Mouse (Mus musculus) spleen, adult 12 weeks (tissue): Measurements from ENCODE around the gene Osr1.

ENCODE experiments used
- DNase-seq: peaks from one replicate; pipeline ENCODE4 v3.0.0; 2022; ENCODE audit warnings: low spot score

The Osr1 gene

DNA sequence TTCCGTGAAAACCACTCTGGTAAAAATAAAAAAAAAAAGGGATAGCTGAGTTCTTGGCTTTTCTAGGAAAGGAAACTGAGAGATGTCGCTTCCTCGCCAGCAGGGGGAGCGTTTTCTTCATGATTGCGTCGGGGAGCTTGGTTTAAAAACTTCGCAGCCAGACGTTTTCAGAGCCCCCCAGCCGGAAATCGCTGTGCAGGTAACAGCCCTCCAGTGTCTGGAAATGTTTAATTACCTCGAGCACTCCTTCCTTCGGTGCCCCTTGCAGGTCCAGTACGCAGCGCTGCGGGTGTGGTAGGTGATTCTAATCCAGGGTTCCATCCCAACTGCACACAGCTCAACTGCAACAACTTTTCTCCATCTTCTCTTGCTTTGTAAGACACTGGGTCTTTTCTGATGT lies at the start of gene Osr1:
Gene Osr1 (plus strand): TSS at position 146 of the 400 bp plus-strand sequence.
- no peak for DNase-seq

DNA sequence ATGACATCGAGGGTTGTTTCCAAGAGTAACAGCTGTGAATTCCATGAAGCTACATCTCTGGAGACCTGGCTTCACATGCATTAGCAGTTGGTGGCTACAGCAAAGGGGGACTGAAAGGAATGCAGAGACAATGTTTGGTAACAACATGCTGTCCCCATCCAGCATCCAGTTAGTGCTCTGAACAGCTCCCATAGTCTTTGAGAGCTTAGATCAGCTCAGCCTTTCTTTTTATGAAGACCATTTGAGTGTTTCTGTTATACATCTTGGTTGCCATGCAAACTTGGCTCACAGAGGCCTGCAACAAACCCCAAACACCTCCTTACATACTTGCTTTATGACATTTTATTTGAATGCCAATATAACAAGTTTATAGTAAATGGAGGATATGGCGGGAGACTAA lies 19.6 kb upstream of the Osr1 start:
- no peak for DNase-seq

DNA sequence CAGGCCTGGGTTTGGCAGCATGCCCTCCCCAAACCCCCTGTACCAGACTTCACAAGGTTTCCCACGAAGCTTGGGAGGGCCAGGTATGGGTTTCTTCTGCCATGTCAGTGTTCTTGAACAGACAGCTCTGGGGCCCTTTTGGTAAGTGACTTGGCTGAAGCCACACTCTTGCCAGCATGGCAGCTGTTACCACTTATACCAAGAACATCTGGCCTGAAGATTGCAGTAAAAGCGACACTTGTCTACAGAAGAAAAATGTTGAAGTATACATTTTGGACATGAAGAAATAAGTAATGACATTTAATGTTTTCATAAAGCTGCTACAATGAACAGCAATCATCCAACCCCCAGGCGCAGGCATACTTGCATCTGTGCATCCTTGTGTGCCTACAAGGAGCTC lies 5.0 kb upstream of the Osr1 start:
- no peak for DNase-seq

DNA sequence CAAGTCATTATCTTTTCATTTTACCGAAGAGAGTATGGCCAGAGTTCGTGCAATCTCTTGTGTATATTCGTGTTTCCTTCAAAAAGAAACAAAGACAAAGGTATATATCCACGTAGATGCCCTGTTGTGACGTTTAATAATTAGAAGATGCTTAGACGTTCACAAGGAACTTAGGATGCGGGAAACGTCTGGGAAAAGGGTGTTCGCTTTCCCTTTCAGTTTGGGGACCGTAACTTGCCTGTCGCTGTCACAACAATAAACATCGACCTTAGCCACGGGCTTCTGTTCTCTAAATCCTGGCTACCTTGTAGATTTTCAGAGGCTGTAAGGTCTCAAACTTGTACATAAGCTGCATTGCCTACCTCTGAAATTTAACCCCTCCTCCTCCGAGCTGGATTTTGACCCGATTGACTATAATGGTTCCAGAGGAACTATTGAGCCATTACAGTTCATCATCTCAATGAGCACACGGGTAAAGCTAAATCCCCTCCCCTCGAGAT lies 630 bp downstream of the Osr1 start:
- DNase-seq: no peak

DNA sequence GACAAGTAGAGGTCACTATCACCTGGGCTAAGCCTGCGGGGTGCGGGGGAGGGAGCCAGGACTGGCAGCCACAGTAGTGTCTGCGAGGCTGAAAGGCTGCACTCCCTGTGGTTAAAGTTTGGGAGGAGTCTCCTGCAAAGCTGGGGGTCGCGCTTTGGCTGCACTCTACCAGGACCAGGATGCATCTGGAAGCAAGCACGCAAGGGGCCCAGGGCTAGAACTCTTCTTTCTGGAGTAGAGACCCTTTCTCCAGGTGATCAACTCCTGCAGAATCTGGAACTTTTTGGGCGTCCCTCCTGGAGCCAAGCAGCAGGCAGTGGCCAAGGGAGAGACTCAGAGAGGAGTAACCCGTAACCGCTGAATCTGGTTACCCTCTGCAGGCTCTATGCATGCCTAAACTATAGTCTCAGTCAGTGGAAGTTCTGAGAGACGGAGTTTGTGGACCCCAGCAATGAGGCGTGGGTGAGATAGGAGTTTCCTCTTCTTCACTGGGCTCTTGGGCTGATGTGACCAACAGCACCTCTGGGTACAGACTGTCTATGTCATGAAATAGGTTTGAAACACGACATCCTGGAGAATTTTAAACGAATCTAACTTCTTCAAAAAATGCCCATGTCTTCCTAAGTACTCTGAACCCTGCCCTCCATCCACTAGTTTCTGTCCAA lies 1.5 kb downstream of the Osr1 start:
- no peak for DNase-seq

DNA sequence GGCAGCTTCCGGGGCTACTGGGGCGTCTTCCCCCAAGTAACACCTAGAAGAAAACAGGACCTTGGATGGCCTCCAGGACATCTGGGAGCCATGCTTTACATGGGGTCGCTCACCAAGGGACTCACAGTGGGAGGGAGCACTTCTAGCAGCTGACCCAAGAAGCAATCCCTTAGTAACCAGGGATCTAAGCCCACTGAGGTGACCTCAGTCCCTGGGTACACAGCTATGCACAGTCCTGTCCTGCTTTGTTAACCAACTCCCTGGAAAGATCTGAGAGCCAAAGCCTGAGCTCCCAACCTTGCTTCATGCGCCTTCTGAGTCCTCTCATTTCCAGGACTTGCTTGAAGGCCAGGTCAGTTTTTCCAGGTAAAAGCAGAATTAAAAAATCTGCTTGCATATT lies 2.1 kb downstream of the Osr1 start:
- no peak for DNase-seq

DNA sequence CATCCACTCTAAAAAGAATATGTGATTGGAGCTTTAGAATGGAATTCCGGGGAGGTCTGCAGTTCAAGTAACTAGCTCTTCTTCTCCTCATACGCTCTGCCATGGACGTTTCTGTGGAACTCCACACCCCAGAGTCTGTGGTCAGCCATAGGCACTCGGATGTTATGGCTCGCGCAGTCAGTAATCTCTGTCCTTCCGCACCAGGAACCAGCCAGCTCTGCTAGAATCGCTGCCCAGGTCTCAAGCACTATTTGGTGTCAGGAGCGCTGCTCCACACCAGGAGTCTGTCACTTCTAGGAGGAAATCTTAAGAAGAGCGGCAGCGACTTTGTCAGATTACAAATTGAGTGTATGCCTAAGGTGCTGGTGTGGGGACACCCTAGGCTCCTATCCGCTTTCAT lies 3.8 kb downstream of the Osr1 start:
- DNase-seq: no peak

DNA sequence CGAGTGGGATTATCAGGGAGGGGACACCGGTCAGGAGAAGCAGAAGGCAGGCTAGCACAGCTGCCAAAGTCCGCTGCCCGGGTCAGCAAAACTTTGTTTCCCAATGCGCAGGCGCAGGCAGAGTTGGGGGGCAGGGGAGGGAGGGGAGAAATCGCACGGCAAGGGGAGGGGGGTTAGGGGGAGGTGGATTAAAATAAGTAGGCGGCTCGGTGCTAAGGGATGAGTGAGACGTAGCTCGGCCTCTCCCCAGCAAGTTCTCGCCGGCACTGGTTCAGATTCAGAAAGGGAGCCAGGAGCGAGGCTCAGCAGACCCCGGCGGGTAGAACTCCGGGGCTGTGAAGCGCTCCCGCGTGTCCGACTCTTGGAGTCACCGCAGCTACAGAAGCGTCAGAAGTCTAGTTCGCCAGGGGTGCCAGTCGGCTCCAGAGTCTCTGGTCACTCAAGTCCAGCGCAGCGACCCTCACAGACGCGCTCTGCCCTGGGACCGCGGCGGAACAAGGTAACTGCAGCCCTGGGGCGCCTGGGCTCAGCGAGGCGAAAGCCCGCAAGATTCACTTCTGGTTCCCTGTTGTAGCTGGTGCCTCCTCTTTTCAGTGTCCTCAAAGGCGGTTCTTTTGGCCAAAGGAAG lies 4.4 kb downstream of the Osr1 start:
- DNase-seq: no peak

DNA sequence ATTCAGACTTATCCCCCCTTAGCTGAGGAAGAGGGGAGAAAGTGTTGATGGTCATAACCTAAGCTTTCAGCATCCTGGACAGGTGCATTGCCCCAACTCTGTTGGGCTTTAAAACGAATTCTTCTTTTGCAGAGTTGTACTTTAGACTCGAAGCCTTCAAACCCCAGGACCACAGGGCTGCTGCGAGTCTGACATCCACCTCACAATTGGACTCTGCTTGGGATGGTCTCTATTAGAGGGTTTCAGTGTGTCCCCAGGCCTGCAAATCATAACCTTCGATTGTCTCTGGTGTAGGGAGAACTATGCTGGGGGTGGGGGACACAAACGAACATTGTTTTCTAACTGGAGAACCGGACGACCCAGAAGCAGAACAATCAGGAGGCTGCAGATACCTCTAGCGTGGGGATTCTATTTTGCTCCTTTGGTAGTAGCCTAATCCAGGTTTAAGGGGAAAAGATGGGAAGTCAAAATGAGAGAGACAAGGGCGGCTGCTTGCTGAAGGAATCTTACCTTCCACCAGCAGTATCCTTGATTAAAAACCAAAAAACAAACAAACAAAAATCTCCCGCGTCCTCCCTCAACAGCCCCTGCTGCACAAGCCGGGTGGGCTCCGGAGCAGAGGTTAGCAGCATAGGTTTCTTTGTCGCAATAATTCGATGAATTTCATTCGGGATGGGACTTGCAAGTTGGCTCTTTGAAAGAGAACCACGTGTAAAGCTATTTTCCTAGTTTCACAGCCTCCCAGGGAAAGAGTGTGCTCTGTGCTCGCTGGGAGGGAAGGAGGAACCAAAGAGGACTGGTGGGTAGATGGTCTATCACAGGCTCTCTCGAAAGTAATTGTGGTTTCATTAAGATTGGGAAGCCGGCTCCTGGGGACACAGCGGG lies 5.5 kb downstream of the Osr1 start:
- no peak for DNase-seq

DNA sequence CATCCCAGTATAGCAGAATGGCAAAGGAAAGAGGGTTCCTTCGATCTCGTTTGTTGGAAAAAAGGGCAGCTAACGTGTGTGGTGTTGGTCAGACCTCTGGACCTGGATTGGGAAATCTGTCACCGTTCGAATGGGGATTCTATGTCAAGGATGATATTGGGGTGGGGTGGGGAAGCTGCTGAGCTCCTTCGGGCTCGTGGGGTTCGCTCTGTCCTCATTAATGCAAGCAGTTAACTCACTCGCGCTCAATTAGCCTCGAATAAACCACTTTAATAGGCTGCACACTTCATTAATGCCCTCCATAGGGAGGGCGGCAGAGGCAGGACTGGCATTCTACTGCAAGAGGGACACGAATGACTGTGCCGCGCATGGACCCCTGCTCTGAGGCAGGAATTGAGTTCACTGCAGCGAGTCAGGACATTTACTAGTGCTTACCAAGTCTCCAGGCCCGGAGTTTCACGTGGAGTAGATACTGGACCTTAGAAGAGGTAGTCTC lies 6.2 kb downstream of the Osr1 start:
- no peak for DNase-seq

DNA sequence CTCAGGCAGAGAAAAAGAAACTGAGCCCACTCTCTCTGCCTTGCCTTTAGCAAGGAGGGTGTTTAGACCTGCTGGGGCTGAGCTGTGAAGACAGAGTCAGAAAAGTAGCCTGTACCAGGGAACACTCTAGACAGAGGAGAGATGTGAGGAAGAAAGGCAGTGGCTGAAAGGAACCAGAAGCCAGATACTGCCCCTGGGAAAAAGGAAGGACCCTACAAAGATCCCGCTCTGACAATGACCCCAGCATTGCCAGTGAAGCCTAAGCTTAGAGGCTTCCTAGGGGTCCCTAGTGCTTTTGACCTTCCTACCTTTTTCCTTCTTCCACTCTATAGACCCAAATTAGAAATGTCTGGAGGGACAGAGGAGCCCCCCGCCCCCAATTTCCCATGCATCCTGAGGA lies 7.7 kb downstream of the Osr1 start:
- DNase-seq: no peak

DNA sequence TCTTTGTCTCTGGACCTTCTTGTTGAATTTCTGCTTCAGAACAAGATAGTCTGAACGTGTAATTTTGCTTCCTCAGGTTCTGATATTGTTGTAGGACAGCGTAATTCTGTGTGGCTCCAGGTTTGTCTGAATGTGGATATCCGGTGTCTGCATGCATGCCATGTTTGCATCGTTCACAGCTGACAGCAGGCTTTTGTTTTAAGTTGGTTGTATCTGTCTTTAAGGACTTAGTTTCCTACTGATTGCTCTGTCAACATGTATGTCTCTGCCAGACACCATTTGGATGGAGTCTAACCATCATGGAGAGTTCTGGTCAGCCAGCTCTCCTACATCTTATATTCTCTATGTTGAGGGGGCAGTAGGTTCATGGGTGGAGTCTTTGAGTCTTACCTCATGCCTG lies 8.7 kb downstream of the Osr1 start:
- DNase-seq: no peak

DNA sequence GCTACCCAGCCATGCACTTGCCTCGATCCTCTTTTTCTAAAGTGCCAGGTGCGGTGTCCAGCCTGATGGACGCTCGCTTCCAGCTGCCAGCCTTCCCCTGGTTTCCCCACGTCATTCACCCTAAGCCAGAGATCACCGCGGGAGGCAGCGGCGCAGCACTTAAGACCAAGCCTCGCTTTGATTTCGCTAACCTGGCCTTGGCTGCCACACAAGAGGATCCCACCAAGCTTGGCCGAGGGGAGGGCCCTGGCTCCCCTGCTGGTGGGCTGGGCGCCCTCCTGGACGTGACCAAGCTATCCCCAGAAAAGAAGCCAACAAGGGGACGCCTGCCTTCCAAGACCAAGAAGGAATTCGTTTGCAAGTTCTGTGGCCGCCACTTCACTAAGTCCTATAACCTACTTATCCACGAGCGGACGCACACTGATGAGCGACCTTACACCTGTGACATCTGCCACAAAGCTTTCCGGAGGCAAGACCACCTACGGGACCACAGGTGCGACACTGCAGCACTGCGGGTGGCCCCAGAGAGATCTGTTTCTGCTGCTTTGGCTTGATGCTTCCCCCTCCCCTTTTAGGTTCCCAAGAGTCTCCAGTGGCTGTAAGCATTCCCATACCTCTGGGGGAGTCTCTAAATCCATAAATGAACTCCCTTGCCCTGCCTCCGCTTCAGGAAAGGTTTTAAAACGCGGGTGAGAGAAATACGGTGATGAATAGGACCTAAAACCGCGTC lies 9.6 kb downstream of the Osr1 start:
- DNase-seq: no peak

DNA sequence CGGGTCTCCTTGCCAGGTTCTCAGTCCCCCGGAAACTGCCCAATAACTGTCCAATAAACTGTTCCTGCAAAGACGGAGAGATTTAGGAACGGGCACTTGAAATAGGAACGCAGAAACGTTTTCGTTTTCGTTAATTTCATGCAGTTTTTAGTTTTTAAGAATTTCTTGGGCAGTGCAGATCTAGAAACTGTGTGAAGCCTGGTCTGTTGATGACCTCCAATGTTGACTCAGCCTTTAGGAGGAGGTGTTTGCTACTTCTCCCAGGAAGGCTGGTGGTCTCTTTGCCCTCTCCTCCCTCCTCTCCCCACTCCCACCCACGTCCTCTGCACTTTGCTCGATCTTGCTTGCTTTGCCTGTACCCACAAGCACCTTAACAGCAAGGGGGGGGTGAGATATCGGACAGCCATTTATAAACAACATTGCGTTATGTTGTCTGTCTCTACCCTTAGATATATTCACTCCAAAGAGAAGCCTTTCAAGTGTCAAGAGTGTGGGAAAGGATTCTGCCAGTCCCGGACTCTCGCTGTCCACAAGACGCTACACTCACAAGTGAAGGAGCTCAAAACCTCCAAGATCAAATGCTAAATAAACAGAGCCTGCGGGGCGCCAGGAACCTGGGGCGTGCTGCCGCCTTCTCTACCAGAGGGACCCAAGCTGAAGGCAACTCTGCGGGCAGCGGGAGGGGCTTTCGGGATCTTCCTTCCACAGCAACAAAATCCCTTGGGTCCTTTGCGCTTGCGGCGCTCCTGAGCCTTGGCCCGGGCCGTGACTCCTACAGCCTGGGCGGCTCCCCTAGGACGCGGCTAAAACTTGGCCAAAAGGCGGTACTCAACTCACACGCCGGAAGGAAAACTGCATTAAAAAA lies 10.4 kb downstream of the Osr1 start:
- DNase-seq: no peak

DNA sequence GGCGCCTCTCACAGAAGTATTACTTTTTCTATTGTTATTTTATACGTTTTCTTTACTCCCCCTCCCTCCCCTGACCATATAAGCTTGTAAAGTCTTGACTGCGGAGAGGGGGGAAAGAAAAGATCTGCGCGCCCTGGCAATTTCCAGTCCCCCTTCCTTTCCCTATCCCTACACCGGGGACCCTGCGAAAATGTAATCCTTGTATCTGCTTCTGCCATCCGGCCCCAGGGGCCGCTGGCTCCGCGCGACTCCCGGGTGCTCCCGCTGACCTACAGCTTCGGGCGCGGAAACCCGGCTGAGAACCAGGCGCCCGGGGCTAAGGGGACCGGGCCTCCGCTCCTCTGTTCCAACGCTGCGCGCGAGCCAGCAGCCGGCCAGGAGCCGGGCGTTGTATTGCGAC lies 11.1 kb downstream of the Osr1 start:
- DNase-seq: no peak

DNA sequence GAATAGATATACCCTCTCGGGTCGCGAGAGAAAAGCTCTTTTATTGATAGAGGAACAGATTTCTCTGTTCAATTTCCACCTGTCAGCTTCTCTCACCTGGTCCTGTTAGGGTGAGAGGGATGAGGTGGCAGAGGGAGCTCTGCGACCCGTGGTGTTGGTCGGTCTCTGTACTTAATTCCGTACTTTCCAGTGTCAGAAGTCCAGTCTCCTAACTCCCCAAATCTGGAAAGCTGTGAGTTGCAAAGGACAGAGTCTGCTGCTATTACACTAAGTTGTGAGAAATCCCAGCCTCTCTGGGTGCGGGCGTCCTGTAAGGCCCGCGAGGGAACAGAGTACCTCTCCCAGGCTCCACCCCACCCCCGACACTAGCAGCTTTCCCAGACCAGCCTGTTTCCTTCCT lies 11.6 kb downstream of the Osr1 start:
- no peak for DNase-seq

DNA sequence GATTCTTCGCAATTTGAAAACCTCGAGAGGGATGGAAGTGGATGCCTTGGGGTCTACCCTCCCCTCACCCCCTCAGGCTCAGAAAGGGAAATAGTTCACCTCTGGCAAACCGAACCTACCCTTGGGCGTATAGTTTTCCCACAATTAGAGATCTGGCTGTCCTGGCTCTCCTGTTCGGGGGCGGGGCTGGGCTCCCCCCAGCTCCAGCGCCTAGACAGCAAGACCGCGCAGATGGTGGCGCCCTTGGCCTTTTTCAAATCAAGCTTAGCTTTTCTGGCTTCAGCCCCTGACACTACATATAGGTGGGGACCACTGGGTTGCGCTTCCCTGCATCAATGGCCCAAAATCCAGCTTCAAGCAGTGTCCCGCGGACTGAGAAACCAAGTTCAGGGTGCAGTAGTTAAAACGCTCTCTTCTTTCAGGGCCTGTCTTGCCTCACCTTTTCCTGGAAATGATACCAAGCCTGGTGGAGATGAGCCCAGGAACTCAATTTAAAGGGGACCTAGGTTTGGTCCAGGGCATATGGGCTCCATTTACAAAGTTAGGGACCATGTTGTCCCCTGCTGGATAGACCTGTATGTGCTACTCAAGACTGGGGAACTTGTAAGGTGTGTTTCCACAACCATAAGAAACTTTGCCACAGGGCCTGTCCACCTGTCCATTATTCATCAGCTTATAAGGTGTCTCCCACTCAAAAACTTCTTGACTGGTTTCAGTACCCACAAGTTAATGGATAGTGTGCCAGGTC lies 12.5 kb downstream of the Osr1 start:
- no peak for DNase-seq

DNA sequence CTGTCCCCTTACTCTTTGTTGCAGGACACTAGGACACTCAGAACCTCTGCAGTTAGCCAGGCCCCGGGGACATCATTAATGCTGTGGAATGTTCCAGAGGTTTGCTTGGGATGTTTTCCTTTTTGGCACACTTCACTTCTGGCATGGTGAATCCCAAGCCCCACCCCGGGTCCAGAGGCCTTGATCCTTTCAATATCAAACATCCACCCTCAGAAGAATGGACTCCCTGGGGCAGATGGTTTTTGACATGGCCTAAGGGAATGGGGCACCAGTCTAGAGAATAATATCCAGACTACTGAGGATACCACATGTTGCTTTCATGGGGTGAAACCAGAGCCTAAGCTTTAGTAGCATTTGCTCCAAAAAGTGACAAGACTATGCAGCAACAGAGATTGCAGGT lies 13.5 kb downstream of the Osr1 start:
- no peak for DNase-seq

DNA sequence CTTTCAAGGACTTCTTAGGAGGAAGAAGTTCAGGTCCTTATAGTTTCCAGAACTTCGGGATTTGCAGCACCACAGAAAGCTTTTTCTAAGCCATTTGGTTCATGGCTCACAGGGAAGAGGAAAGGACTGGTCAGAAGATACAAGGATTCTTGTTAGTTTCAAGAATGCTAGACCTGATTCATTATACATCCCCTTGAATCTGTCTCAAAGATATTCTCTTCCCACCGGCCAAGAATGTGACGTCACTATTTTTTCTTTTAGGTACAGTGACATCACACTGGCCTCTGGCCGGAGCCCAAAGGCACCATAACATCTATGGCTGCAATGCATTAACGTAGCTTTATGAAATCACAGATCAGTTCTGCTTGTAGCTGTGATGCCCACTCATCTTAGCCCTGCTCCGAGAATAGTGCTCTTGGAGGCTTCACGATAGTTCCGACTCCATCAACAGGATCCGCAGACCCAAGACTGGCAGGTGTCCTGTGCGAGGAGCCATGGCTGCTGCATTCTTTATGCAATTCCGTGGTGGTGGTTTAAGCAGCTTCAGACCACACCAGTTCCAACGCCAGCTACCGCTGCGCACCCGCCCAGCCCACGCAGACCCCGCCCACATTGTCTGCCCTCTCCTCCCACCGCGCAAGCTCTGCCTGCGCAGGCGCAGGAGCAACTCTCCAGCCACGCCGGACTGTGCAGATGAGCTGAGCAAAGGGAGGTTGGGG lies 14.6 kb downstream of the Osr1 start:
- DNase-seq: no peak

DNA sequence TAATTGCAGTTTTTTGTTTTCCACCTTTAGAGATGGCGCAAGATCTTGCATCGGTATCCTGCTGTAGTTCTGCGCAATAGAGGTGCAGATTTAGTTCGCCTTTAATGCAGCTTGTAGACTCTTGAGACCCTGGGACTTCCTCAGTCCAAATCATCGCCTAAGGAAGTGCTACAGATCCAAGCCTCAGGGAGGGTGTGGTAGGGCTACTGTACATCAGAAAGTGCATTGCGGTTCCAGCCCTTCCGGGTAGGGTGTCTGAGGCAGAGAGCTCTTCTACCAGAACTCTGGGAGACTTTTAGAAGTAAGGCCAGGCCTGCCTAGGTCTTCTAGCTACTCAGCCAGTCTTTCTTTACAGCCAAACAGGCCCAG lies 15.2 kb downstream of the Osr1 start:
- DNase-seq: no peak
